Mouse (Mus musculus) heart, postnatal 0 days (tissue): ENCODE data around the gene Gm11555. TPM values are rescaled to one million over a fixed set of nuclear protein-coding genes. Genes with fewer than 3 reads are reported as not detected.
"Not testable (repeated sequence)": the region's sequence is repeated elsewhere in the genome, so short reads cannot be mapped to it uniquely, and the experiment has no call there.

Experiments used
- ATAC-seq: fragments of 200-750 bp; cut with Nextera tagmentation; 2 replicates; pipeline ENCODE4 v1.8.0; 2017; ENCODE audit warnings: low read depth, moderate number of reproducible peaks, moderate library complexity; ENCODE audit not compliant: insufficient read depth
- DNase-seq: peaks from one replicate; pipeline ENCODE4 v3.0.0-alpha.2; 2016; ENCODE audit warnings: low spot score
- H3K27ac ChIP-seq: fragments of 300-500 bp; sonication (generic); 2 replicates; pipeline ENCODE4 v1.5.1; 2014; ENCODE audit warnings: low read depth, mild to moderate bottlenecking
- H3K27me3 ChIP-seq: fragments of 300-500 bp; sonication (generic); 2 replicates; pipeline ENCODE4 v1.6.1; 2014; ENCODE audit warnings: low read length, mixed read lengths; ENCODE audit not compliant: control insufficient read depth, insufficient read depth
- H3K36me3 ChIP-seq: fragments of 300-500 bp; sonication (generic); replicated peaks from 2 replicates; pipeline ENCODE4 v1.6.1; 2014; ENCODE audit warnings: low read length, mixed read lengths; ENCODE audit not compliant: control insufficient read depth, insufficient read depth
- H3K4me1 ChIP-seq: fragments of 300-500 bp; sonication (generic); 2 replicates; pipeline ENCODE4 v1.6.1; 2014; ENCODE audit warnings: antibody characterized with exemption; ENCODE audit not compliant: control insufficient read depth, insufficient read depth
- H3K4me2 ChIP-seq: fragments of 300-500 bp; sonication (generic); 2 replicates; pipeline ENCODE4 v1.6.1; 2014; ENCODE audit warnings: low read depth, mild to moderate bottlenecking, low read length, moderate library complexity
- H3K4me3 ChIP-seq: fragments of 300-500 bp; sonication (generic); 2 replicates; pipeline ENCODE4 v1.5.1; 2014; ENCODE audit warnings: low read depth, low read length
- H3K9ac ChIP-seq: fragments of 300-500 bp; sonication (generic); replicated peaks from 2 replicates; pipeline ENCODE4 v1.6.1; 2014; ENCODE audit warnings: low read depth, low read length, mixed read lengths
- H3K9me3 ChIP-seq: fragments of 300-500 bp; sonication (generic); replicated peaks from 2 replicates; pipeline ENCODE4 v1.6.1; 2016; ENCODE audit warnings: low read length; ENCODE audit not compliant: control insufficient read depth
- CTCF ChIP-seq: IDR thresholded peaks from 2 replicates; pipeline ENCODE4 v1.5.1; 2016; ENCODE audit warnings: antibody characterized with exemption, control low read depth, low read depth
- EP300 ChIP-seq: IDR thresholded peaks from 2 replicates; pipeline ENCODE4 v1.6.1; 2016; ENCODE audit warnings: antibody characterized with exemption, low read depth
- WGBS: fragments of 180-500 bp; shearing (Covaris S2); extraction: QIAGEN DNeasy Blood & Tissue Kit; methylation state at CpG from one replicate; pipeline ENCODE4 v1.1.7; 2014; 5-methylcytosine and 5-hydroxymethylcytosine counted together
- polyA plus RNA-seq: library from polyadenylated mRNA; unstranded; fragments of >200 nt; fragmentation: Nextera tagmentation; extraction: Ambion mirVana; gene quantifications from 2 replicates; pipeline ENCODE4 v1.2.1, GENCODE M21; 2015
- total RNA-seq: library from RNA; depleted of rRNA; stranded (reverse); fragments of >200 nt; gene quantifications from 2 replicates; pipeline ENCODE4 v1.2.3, GENCODE M21; 2014; ENCODE audit warnings: low replicate concordance; rRNA removed

Gene Gm11555
- total RNA-seq (not detected in 2 replicates), polyA plus RNA-seq (not detected in 2 replicates)

GRCm38 (mm10) chr11:99650136-99650535 lies at the start of gene Gm11555:
TSS of gene Gm11555 (minus strand) at chr11:99650236.
- Histone ChIP-seq H3K9me3 (no peaks in the 10 kb centered on the region), H3K27me3 (no peaks in the 10 kb centered on the region), H3K27ac (no peak within 1 kb of the TSS), H3K4me3 (no peak within 1 kb of the TSS), H3K4me1 (no peaks in the 10 kb centered on the region), H3K4me2 (no peak within 1 kb of the TSS), H3K36me3 (no peaks in the 10 kb centered on the region), H3K9ac (no peak within 1 kb of the TSS)
- ATAC-seq (no peak), DNase-seq (no peak)
- TF ChIP-seq CTCF (no peak), EP300 (no peak)
- WGBS = 70% methylated on average over 2 of the region's 2 CpGs

GRCm38 (mm10) chr11:99690463-99690862 lies 40.4 kb upstream of the Gm11555 start, which contains the start of gene Gm14190:
TSS of gene Gm14190 (minus strand) at chr11:99690740.
- TF ChIP-seq EP300 = no peak
- TF ChIP-seq CTCF = no peak
- Histone ChIP-seq H3K4me1 (no peaks in the 10 kb centered on the region), H3K9ac (no peak within 1 kb of the TSS), H3K36me3 (no peaks in the 10 kb centered on the region), H3K27me3 (no peaks in the 10 kb centered on the region), H3K4me3 (no peak within 1 kb of the TSS), H3K9me3 (no peaks in the 10 kb centered on the region), H3K27ac (no peak within 1 kb of the TSS), H3K4me2 (no peak within 1 kb of the TSS)
- DNase-seq (no peak), ATAC-seq (no peak)
- 74% methylated on average over 1 of the region's 1 CpGs for WGBS

- ATAC-seq, H3K4me3 ChIP-seq, H3K27me3 ChIP-seq, H3K27ac ChIP-seq, DNase-seq, H3K9me3 ChIP-seq, H3K4me1 ChIP-seq, H3K36me3 ChIP-seq, H3K4me2 ChIP-seq, H3K9ac ChIP-seq: not testable (repeated sequence)
- WGBS = 50% methylated on average over 1 of the region's 1 CpGs
These were observed 35.2 kb upstream of the Gm11555 start for GRCm38 (mm10) chr11:99685235-99685634.

- Histone ChIP-seq H3K4me3 (no peak overlapping the region), H3K4me2 (no peak overlapping the region), H3K4me1 (no peaks in the 10 kb centered on the region), H3K9ac (no peak overlapping the region), H3K27me3 (no peaks in the 10 kb centered on the region), H3K36me3 (no peaks in the 10 kb centered on the region), H3K27ac (no peak overlapping the region), H3K9me3 (no peaks in the 10 kb centered on the region)
- 75% methylated on average over 2 of the region's 2 CpGs for WGBS
- no peak for ATAC-seq
- TF ChIP-seq EP300 (no peak), CTCF (no peak)
- DNase-seq = no peak
These were observed 33.4 kb upstream of the Gm11555 start for GRCm38 (mm10) chr11:99683481-99683880.

DNA sequence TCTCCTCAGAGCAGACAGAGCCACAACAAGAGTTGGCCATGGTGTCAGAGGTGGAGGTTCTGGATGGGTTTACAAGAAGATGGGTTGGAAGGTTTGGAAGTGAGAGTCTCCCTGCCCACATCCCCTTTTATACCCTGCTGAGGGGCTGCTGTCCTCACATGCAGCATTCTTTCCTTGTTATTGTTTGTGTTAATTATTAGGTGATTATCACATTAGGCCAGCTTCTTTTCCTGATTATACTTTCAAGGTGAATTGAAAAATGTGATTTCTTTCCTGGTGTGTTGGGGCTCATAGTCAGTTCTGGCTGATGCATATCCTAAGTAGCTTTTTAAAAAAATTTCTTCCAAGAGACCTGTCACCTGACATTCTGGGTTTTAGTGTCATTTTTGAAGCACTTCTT lies 15.8 kb upstream of the Gm11555 start, which contains the start of gene Krtap4-6:
TSS of gene Krtap4-6 (minus strand) at position 101 of the 400 bp plus-strand sequence.
- Histone ChIP-seq H3K4me3 (no peak within 1 kb of the TSS), H3K27ac (no peak within 1 kb of the TSS), H3K9me3 (no peaks in the 10 kb centered on the region), H3K9ac (no peak within 1 kb of the TSS), H3K36me3 (no peaks in the 10 kb centered on the region), H3K4me2 (no peak within 1 kb of the TSS), H3K27me3 (no peaks in the 10 kb centered on the region), H3K4me1 (no peaks in the 10 kb centered on the region)
- ATAC-seq (no peak), DNase-seq (no peak)
- no peak for TF ChIP-seq EP300
- no peak for TF ChIP-seq CTCF

DNA sequence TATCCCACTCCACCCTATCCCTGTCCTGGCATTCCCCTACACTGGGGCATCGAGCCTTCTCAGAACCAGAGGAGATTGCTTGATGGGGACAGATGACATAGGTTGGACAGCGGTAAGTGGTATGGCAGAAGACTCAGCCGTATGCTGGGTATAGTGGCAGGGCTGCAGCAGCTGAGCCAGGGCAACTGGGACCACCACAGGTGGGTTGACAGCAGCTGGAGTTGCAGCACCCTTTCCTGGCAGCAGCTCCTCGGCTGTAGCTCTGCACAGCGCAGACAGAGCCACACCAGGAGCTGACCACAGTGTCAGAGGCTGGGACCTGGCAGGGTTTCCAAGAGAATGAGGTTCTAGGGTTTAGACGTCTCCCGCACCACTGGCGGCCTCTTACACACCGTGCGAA lies 12.8 kb upstream of the Gm11555 start:
- Histone ChIP-seq H3K27ac (no peak overlapping the region), H3K4me2 (no peak overlapping the region), H3K36me3 (no peaks in the 10 kb centered on the region), H3K4me1 (no peaks in the 10 kb centered on the region), H3K4me3 (no peak overlapping the region), H3K9ac (no peak overlapping the region), H3K27me3 (no peaks in the 10 kb centered on the region), H3K9me3 (no peaks in the 10 kb centered on the region)
- ATAC-seq (no peak), DNase-seq (no peak)
- TF ChIP-seq EP300 (no peak), CTCF (no peak)
- 84% methylated on average over 10 of the region's 10 CpGs for WGBS
